Mouse (Mus musculus): ENCODE data around the gene Sdhaf1. TPM values are rescaled to one million over a fixed set of nuclear protein-coding genes. Genes with fewer than 3 reads are reported as not detected.

Sdhaf1 gene
- polyA plus RNA-seq, 1 experiment: 6.1 TPM

DNA sequence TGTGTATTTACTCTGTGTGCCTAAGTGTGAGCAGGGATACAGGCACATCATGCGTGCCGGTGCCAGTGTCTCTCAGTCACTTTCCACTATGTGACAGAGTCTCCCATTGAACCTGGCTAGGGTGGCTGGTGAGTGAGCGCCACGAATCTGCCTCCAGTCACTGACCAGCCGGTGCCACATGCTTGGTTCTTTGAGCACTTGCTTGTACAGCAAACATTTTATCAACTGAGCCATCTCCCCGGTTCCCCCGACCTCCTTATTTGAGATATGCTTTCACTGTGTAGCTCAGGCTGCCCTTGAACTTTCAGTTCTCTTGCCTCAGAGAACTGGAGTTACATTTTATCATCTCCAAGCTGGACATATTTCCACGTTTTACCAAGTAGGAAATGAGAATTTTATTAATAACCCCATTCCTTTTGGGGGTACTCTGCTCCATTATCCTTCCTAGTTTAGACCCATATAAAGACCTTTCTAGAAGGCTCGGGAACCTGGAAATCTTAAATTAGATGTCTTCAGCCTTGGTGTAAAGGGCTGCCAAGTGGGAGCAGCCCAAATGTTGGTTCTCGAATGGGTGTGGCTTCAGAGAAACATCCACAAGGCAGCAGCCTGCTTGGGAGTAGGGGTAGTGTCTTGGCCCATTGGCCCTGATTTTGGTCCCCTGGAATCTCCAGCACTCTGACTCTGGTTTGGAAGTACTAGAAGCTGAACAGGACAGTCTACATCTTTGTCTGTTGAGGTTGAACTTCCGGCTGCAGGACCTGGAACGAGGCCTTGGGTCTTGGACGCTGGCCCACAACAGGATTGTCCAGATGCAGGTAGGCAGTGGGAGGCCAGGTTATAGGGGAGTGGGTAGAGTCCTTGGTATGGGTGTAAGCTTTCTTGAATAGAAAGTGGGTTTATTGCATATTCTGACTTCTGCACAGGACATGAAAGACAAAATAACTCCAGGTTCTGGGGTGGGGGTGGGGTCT lies 7.9 kb downstream of the Sdhaf1 start:
- Histone ChIP-seq H3K27ac (ENCODE audit: control insufficient read depth, insufficient read depth, low read depth, low read length) (no peak overlapping the region), H3K4me1 (ENCODE audit: control insufficient read depth, insufficient read depth, low read length) (peaks cover 3% of the 10 kb centered on the region), H3K4me3 (ENCODE audit: control insufficient read depth, low read depth, low read length) (no peak overlapping the region), H3K36me3 (ENCODE audit: control insufficient read depth, insufficient read depth, low read length) (no peaks in the 10 kb centered on the region), H3K27me3 (ENCODE audit: control insufficient read depth, insufficient read depth, low read length) (no peaks in the 10 kb centered on the region)
- no peak for TF ChIP-seq CTCF (IDR thresholded peaks at IDR 0.05; ENCODE audit: control insufficient read depth, insufficient read depth, insufficient replicate concordance, low read depth, low read length)
- no peak for TF ChIP-seq POLR2A (IDR thresholded peaks at IDR 0.05; ENCODE audit: control insufficient read depth, low read depth, low read length)

- Histone ChIP-seq H3K27ac (ENCODE audit: control insufficient read depth, insufficient read depth, low read depth, low read length) (no peak within 1 kb of the TSS), H3K36me3 (ENCODE audit: control insufficient read depth, insufficient read depth, low read length) (no peaks in the 10 kb centered on the region), H3K4me1 (ENCODE audit: control insufficient read depth, insufficient read depth, low read length) (peaks cover 7% of the 10 kb centered on the region), H3K27me3 (ENCODE audit: control insufficient read depth, insufficient read depth, low read length) (no peaks in the 10 kb centered on the region), H3K4me3 (ENCODE audit: control insufficient read depth, low read depth, low read length) (no peak within 1 kb of the TSS)
- TF ChIP-seq POLR2A (IDR thresholded peaks at IDR 0.05; ENCODE audit: control insufficient read depth, low read depth, low read length) (no peak), CTCF (IDR thresholded peaks at IDR 0.05; ENCODE audit: control insufficient read depth, insufficient read depth, insufficient replicate concordance, low read depth, low read length) (no peak)
Observed at GRCm38 (mm10) chr7:30314721-30315155, 9.0 kb downstream of the Sdhaf1 start, which contains the start of gene Syne4. Syne4 (plus strand) TSS chr7:30314807.

DNA sequence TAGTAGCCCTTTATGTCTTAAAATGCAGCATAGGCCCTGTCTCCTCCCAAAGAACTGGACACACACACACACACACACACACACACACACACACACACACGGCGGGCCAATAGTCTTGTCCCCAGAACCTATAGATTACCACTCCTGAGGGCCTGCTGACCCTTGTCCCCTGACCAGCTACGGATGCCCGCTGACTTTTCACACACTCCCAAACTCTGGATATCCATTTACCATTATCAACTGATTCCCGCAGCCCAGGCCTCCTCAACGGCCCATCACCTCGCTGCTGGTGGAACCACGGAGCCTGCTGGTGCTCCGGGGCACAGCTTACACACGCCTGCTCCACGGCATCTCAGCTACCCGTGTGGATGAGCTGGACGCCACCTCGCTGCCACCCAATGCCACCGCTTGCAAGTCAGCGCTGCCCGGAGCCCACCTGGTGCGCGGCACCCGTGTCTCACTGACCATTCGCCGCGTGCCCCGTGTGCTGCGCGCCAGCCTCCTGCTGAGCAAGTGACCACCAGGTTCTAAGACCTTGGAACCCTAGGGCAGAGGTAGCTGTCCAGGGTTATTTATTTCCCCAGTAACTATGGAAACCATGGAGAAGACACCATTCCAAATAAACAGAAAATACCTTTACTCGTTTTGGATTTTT lies 9.9 kb downstream of the Sdhaf1 start:
- no peaks in the 10 kb centered on the region for H3K36me3 ChIP-seq (ENCODE audit: control insufficient read depth, insufficient read depth, low read length)
- no peak overlapping the region for H3K4me3 ChIP-seq (ENCODE audit: control insufficient read depth, low read depth, low read length)
- peaks cover 15% of the 10 kb centered on the region for H3K4me1 ChIP-seq (ENCODE audit: control insufficient read depth, insufficient read depth, low read length)
- TF ChIP-seq CTCF (IDR thresholded peaks at IDR 0.05; ENCODE audit: control insufficient read depth, insufficient read depth, insufficient replicate concordance, low read depth, low read length) (no peak), POLR2A (IDR thresholded peaks at IDR 0.05; ENCODE audit: control insufficient read depth, low read depth, low read length) (no peak)
- H3K27me3 ChIP-seq (ENCODE audit: control insufficient read depth, insufficient read depth, low read length): no peaks in the 10 kb centered on the region
- H3K27ac ChIP-seq (ENCODE audit: control insufficient read depth, insufficient read depth, low read depth, low read length): no peak overlapping the region

DNA sequence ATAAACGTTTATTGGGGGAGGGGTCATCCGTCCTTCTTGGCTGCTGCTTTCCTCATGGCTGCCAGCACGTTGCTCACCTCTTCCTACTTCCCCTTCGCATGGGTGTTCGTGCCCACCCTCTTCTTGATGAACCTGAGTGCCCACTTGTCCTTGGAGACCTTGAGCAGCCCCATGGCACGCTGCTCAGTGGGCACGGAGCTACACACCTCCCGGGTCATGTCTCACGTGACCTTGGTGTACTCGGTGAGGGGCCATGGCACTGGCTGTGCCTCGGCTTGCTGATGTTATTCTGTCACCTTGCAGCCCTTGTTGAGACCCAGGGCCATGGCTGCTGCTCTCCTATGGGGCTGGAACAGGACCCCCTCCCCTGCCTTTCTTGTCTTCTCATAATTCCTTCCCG lies 13.6 kb downstream of the Sdhaf1 start:
- Histone ChIP-seq H3K4me3 (ENCODE audit: control insufficient read depth, low read depth, low read length) (no peak overlapping the region), H3K27ac (ENCODE audit: control insufficient read depth, insufficient read depth, low read depth, low read length) (no peak overlapping the region), H3K4me1 (ENCODE audit: control insufficient read depth, insufficient read depth, low read length) (peaks cover 22% of the 10 kb centered on the region), H3K27me3 (ENCODE audit: control insufficient read depth, insufficient read depth, low read length) (no peaks in the 10 kb centered on the region), H3K36me3 (ENCODE audit: control insufficient read depth, insufficient read depth, low read length) (no peaks in the 10 kb centered on the region)
- TF ChIP-seq POLR2A (IDR thresholded peaks at IDR 0.05; ENCODE audit: control insufficient read depth, low read depth, low read length) (no peak), CTCF (IDR thresholded peaks at IDR 0.05; ENCODE audit: control insufficient read depth, insufficient read depth, insufficient replicate concordance, low read depth, low read length) (no peak)

DNA sequence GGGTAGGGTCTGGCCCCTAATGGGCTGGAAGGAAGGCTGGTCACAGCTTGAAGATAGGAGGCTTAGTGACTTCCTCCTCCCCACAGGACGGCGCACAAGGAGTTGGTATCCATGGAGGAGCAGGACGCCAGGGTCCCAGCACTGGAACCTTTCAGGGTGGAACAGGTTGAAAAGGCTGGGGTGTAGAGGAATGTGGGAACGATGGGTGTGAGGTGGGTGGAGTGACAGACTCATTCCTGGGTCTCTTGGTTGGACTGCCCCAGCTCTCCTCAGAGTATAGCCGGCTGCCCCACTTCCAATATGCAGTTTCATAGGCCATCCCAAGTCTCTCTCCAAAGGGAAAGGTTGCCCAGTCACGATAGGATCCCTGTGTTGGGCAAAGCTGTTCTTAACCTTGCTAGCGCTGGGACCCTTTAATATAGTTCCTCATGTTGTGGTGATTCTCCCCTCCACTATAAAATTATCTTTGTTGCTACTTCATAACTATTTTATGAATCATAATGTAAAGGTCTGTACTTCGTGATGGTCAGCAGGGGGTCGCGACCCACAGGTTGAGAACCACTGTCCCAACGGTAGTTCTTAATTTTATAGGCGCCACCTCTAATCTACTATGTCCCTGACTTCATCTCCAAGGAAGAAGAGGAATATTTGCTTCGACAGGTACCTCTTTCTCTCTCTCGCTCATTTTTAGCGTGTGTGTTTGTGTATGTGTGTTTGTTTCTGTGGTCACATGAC lies 14.1 kb downstream of the Sdhaf1 start:
- Histone ChIP-seq H3K27me3 (ENCODE audit: control insufficient read depth, insufficient read depth, low read length) (no peaks in the 10 kb centered on the region), H3K4me3 (ENCODE audit: control insufficient read depth, low read depth, low read length) (peak overlapping the region; percentile 81), H3K27ac (ENCODE audit: control insufficient read depth, insufficient read depth, low read depth, low read length) (no peak overlapping the region), H3K4me1 (ENCODE audit: control insufficient read depth, insufficient read depth, low read length) (peaks cover 22% of the 10 kb centered on the region), H3K36me3 (ENCODE audit: control insufficient read depth, insufficient read depth, low read length) (no peaks in the 10 kb centered on the region)
- TF ChIP-seq POLR2A (IDR thresholded peaks at IDR 0.05; ENCODE audit: control insufficient read depth, low read depth, low read length) (no peak), CTCF (IDR thresholded peaks at IDR 0.05; ENCODE audit: control insufficient read depth, insufficient read depth, insufficient replicate concordance, low read depth, low read length) (no peak)

- TF ChIP-seq POLR2A (IDR thresholded peaks at IDR 0.05; ENCODE audit: control insufficient read depth, low read depth, low read length) (peak; percentile 81), CTCF (IDR thresholded peaks at IDR 0.05; ENCODE audit: control insufficient read depth, insufficient read depth, insufficient replicate concordance, low read depth, low read length) (no peak)
- H3K36me3 ChIP-seq (ENCODE audit: control insufficient read depth, insufficient read depth, low read length): no peaks in the 10 kb centered on the region
Observed at GRCm38 (mm10) chr7:30308076-30309005, 15.4 kb downstream of the Sdhaf1 start, which contains the start of gene Alkbh6. Alkbh6 (plus strand) TSS chr7:30308717.

More at GRCm38 (mm10) chr7:30308076-30309005, 15.4 kb downstream of the Sdhaf1 start, which contains the start of gene Alkbh6:
- Histone ChIP-seq H3K4me1 (ENCODE audit: control insufficient read depth, insufficient read depth, low read length) (peaks cover 19% of the 10 kb centered on the region), H3K27ac (ENCODE audit: control insufficient read depth, insufficient read depth, low read depth, low read length) (peak within 1 kb of the TSS; percentile 39), H3K4me3 (ENCODE audit: control insufficient read depth, low read depth, low read length) (peak within 1 kb of the TSS; percentile 81), H3K27me3 (ENCODE audit: control insufficient read depth, insufficient read depth, low read length) (no peaks in the 10 kb centered on the region)
